Mouse (Mus musculus): ENCODE data around the gene Baz2b.

The Baz2b gene

DNA sequence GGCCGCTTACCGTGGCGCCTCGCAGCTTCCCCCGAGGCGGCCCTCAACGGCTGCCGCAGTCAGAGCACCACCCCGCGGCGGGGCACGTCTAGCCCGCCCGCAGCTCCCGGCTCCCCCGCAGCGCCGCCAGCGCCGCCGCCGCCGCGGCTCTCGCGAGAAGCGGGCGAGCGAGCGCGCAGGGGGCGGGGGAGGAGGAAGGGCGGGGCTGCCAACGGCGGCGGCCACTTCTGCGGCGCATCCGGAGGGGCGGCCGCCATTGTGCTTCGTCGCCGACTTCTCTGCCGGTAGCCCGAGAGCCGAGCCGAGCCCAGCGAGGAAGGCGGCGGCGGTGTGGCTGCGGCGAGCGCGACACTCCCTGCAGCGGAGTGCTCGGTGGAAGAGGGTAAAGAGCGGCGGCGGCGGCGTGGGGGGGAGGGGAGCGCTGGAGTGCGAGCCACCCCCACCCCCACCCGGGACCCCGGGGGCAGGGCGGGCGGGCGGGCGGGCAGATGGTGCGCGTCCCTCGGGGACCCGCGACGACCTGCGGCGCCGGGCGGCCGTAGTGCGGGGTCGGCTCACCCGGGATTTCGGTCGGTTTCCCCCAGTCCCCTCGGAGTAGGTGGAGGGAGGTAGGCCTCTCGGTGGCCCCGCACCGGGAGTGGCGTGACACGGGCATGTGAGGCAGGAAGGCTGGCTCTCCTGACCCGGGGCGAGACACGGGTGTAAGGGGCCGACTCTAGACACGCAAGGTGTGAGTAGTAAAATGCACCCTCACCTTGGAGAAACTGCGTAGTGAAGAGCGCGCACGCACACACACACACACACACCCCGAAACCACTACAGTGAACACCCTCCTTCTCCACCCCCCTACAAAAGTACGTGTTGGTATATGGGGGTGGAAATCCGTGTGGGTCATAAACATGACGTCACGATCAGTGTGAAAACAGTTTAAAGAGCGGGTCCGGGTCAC is at the start of gene Baz2b, which contains the start of gene March7:
TSS of gene Baz2b (minus strand) at position 137 of the 949 bp plus-strand sequence.
TSS of gene March7 (plus strand) at position 185 of the 949 bp plus-strand sequence.
- peak; percentile 87 for DNase-seq

DNA sequence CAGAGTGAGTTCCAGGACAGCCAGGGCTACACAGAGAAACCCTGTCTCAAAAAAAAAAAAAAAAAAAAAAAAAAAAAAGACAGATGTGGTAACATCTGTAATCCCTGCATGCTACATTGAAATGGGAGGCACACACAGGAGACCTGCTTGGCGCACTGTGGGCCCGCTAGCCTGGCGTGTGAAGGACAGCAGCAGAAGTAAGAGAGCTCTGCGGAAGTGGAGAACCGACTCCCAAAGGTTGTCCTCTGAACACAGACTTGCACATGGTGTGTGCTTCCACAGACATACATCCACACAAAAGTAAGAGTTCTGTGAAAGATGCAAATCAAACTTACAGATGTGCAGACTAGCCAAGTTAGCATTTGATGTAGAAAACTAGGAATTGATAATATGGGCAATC is 49.5 kb upstream of the Baz2b start:
- DNase-seq: no peak

DNA sequence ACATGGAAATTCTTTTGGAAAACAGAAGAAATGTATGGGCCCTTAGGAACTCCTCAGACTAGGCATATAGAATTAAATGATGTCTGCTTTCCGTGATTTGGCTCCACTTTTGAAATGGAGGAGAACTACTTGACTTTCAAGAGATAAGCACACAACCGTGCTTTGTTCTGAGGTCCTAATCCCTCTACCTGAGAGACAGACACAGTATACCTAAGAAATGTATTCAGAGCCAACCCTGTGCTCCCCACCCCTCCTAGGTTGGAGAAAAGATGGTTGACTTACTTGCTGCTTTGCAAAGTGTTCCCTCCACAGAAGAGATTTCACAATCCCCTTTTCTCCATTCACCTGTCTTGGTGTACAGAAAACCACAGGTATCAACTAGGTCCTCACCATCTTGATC is 47.1 kb upstream of the Baz2b start:
- no peak for DNase-seq

DNA sequence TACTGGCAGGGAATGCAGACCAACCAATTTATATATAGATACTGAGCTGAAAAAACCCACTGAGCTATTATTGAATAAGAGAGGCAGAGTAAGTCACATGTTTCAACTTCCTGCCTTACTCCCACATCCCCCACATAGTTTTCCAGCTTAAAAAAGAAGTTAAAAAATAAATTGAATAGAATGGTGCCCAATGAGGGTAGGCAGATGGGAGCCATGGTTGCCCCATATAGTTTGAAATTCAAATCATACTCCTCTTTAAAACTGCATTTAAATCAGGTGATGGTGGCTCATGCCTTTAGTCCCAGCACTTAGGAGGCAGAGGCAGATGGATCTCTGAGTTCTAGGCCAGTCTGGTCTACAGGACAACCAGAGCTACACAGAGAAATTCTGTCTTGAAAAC is 43.9 kb upstream of the Baz2b start:
- DNase-seq: peak; percentile 14

- no peak for DNase-seq
Observed at GRCm38 (mm10) chr2:60252782-60253181, 43.1 kb upstream of the Baz2b start.

GRCm38 (mm10) chr2:60234506-60234905 is 24.9 kb upstream of the Baz2b start:
- DNase-seq: no peak

DNA sequence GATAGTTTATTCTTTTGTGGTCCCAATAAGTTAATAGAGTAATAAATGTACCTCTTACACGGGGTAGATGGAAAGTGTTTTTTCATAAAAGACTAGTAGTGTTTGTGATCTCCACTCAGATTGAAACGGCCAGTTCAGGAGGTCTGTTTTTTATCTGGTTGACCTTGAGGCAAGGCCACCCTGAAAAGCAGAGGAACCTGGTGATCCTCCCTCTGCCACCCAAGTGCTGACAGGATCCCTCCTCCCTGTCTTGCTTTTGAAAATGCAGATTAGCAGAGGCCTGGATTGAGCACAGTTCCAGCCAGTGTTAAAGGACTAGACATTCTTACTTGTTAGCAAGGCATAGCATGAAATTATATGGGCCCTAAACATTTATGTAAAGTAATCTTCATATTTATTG is 23.5 kb upstream of the Baz2b start:
- DNase-seq: no peak

GRCm38 (mm10) chr2:60230361-60230760 is 20.7 kb upstream of the Baz2b start:
- no peak for DNase-seq

DNA sequence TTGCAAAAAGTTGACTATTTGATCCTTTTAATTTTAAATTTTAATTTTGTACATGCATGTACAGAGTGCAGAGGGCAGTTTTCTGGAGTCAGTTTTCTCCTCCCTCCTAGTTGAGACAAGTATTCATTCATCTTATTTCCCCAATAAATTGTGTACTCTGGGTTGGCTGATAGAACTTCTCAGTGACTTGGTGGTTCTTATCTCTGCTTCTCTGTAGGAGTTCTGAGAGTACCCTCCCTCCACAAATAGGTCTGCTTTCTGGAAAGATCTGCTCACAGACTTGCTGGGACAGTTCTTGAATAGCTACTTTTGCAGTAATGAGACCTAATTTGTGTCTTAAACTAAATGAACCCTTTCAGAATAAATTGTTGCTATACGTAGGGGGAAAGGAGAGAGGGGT is 18.8 kb upstream of the Baz2b start:
- no peak for DNase-seq

DNA sequence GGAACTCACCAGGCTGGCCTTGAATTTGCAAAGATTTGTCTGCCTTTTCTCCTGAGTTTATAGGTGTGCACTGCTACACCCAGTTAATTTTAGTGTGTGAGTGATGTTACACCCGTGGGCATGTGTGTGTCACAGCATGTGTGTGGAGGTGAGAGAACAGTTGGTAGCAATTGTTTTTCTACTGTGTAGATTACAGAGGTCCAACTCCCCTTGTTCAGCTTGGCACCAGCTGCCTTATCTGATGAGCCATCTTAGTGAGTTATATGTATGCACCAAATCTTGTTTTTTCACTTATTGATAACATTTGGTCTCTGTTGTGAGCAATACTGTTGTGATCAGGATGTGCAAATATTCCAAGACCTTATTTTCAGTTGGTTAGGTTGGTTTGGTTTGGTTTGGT is 13.8 kb upstream of the Baz2b start:
- DNase-seq: no peak

GRCm38 (mm10) chr2:60221954-60222353 is 12.3 kb upstream of the Baz2b start:
- DNase-seq: no peak

DNA sequence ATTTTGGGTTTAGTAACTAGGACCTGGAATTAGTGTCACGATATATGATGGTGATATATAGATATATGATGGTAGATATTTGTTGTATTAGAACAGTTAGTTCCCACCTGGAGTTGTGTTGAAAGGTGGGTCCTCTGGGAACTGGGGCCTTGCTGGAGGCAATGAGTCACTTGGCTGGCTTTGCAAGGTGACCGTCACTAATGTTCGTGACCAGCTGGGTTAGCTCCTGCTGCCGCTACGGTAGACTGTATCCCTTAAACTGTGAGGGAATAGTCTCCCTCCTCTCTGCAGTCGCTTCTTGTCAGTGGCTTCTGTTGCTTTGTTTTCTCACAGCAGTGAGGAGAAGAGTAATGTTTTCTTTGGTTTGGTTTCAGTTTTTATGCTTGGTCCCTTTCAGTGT is 11.6 kb upstream of the Baz2b start:
- no peak for DNase-seq

- DNase-seq: no peak
Observed at GRCm38 (mm10) chr2:60217620-60218019, 8.0 kb upstream of the Baz2b start.

DNA sequence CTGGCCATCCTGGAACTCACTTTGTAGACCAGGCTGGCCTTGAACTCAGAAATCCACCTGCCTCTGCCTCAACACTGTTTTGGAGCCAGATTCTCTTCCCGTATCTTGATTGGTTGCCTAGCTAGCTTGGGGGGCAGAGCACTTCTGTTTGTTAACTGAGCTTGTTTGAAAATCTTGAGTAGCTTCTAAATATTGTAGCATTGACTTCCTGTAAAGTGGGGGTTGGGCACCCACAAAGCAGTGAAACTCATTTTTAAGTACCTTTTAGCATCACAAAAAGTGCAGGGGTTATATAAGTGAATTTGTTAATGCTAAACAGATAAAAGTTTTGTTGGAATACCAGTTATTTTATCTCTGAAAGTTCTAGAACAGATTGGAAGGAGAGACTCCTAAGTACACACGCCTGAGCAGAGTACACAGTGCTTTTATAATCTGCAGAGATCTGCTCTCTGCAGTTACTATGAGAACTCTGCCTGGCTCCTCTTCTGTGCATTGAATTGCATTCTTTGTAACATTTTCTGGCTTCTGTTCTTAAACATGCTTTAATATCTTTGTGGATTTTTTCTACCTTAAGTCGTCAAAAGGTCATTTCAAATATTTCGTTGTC is 7.0 kb upstream of the Baz2b start:
- DNase-seq: no peak

- no peak for DNase-seq
Observed at GRCm38 (mm10) chr2:60214683-60215082, 5.0 kb upstream of the Baz2b start.

DNA sequence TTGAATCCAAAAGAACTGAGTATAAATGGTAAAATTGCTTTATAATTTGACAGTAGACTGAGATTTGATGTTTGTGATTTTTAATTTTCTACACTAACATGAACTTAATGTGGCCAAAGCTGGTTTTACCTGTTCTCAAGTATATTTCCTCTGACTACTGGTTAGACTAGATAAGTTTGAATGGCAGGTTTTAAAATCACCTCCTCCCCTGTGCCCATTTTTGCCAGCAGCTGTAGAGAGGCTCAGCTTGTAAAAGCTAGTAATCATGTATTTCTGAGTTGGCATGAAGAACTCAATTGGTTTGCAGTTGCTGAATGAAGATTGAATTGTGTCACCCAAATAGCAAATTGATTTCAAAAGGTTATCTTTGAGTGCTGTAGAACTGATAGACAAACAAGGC is 2.8 kb upstream of the Baz2b start:
- DNase-seq: no peak

DNA sequence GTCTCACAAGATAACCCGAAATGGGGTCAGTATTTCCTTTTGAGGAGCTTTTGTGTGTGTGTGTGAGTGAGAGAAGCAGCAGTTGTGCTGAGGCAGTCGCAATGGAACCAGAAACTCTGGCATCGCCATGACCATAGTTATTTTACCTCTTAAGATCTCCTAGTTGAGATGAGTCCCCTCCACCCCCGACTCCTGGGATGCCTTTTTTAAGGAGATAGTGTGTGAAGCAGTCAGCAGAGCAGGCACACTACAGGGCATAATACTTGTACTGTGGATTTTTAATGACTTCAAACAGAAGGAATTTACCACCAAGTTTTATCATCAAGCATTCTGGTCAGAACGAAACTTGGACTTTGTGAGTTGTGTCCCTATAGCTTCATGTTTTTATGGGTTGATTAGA is 1.2 kb upstream of the Baz2b start:
- no peak for DNase-seq

DNA sequence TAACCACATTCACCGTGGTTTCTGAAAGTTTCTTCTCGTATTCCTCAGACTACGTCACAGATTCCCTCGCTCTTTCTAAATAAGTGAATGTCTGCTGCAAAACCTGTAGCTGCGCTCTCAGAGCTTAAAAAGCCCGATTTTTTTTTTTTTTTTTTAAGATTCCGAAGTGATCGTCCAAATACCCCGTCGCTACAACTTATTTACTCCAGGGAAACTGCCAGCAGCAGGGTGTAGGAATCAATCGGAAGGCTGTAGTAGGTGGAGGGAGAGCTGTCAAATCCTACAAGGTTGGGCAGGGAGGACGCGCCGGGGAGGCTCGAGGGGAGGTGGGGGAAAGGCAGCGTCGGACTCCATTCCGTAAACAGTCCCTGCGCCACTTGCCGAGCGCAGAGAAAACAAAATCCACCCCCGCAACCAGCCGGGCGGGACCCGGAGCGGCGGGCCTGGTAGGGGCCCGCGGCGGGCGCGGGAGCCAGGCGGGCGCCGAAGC is 472 bp downstream of the Baz2b start:
- peak; percentile 35 for DNase-seq

DNA sequence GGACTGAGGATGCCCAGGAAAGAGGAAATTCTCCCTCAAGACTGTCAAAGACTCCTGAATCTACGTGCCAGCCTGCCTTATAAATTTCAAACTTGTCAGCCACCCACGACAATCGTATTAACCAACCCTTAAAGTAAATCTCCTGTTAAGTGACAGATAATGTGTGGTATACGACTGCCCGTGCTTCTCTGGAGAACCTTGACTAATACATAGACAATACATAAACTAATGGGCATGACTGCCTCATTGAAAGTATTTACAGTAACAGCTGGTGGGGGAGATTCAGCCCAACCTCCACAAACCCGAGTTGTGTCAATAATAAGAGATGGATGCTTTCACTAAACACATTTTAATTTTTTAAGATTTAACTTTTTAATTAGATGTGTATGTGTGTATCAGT is 3.8 kb downstream of the Baz2b start:
- DNase-seq: no peak

- no peak for DNase-seq
Observed at GRCm38 (mm10) chr2:60204162-60204561, 5.5 kb downstream of the Baz2b start.

DNA sequence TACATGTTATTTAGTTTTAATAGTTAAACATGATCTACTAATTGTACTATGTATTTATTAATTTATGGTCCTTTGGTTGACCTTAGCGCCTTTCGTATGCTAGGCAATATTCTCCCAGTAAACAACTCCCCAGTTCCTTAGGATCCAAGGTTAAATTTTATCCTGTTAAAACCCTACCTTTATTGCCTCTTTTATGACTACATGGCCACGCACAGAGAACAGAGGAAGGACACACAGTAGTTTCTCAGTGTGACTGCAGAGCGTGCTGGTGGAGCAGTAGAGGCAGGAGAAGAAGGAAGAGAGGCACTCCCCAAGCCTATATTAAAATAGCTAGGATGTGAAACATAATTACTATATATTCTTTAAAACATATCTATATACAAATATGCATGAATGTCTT is 5.9 kb downstream of the Baz2b start:
- no peak for DNase-seq

GRCm38 (mm10) chr2:60202900-60203530 is 6.6 kb downstream of the Baz2b start:
- no peak for DNase-seq

DNA sequence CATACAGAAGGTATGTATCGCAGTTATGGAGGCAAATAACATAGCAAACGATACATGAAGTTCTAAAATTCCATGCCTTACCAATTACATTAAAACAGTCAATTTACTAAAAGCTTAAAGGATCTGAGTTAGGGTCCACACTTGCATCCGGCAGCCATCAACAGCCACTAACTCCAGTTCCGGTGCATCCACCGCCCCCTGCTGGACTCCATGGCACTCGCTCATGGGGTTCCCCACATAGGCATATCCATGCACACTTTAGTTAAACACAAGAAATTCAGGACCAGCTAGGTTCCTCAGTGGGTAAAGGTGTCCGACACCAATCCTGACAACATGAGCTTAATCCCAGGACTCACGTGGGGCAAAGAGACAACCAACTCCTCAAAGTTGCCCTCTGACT is 9.0 kb downstream of the Baz2b start:
- no peak for DNase-seq
